Mouse (Mus musculus) erythroblast, adult 5-6 weeks (primary cell): ENCODE results near the gene Zfp947. TPM values are rescaled to one million over a fixed set of nuclear protein-coding genes. Genes with fewer than 3 reads are reported as not detected.
"Not testable (repeated sequence)": the region's sequence is repeated elsewhere in the genome, so short reads cannot be mapped to it uniquely, and the experiment has no call there.

Source experiments
- ATAC-seq: replicated peaks from 2 replicates; pipeline ENCODE4 v1.8.0; 2016; ENCODE audit warnings: moderate number of reproducible peaks, mild to moderate bottlenecking, moderate TSS enrichment, inconsistent platforms; ENCODE audit not compliant: poor library complexity, low FRiP score, severe bottlenecking
- total RNA-seq, 2 experiments: library from RNA; stranded (forward) in 1 of 2; stranded (reverse) in 1 of 2; fragments of 150-400 nt in 1 of 2; fragments of 200-764, 138-1000 nt in 1 of 2; gene quantifications; 2 replicates each; pipeline versions ENCODE4 v1.2.3 to v1.2.4; 2015 to 2017; ENCODE audit warnings: low replicate concordance in 2 of 2

Zfp947 gene
- total RNA-seq (2015; ENCODE audit: low replicate concordance) (1.3 TPM in 1 of 2 replicates, not detected in the other), total RNA-seq (2017; ENCODE audit: low replicate concordance) (0.70 and 1.2 TPM in 2 replicates)

- not testable (repeated sequence) for ATAC-seq
These were observed at the start of gene Zfp947 for GRCm38 (mm10) chr17:22165722-22166294. TSS of gene Zfp947 (minus strand) at chr17:22166190.

- ATAC-seq: not testable (repeated sequence)
These were observed 686 bp downstream of the Zfp947 start for GRCm38 (mm10) chr17:22165304-22165703.

- ATAC-seq: not testable (repeated sequence)
These were observed 12.0 kb downstream of the Zfp947 start for GRCm38 (mm10) chr17:22153951-22154350.

- no peak for ATAC-seq
These were observed 47.2 kb downstream of the Zfp947 start for GRCm38 (mm10) chr17:22118770-22119169.

Other genes with a start within 250 kb of the Zfp947 start
- 8.8 and 10.4 TPM in 2 replicates for gene Zfp942, start 203.7 kb downstream of the Zfp947 start, total RNA-seq (2015; ENCODE audit: low replicate concordance)
- 10.2 and 14.6 TPM in 2 replicates for gene Zfp942, start 203.7 kb downstream of the Zfp947 start, total RNA-seq (2017; ENCODE audit: low replicate concordance)
- 11.3 and 12.1 TPM in 2 replicates for gene Zfp943, start 203.6 kb downstream of the Zfp947 start, total RNA-seq (2015; ENCODE audit: low replicate concordance)
- 12.4 and 14.0 TPM in 2 replicates for gene Zfp943, start 203.6 kb downstream of the Zfp947 start, total RNA-seq (2017; ENCODE audit: low replicate concordance)
- 2.1 and 2.3 TPM in 2 replicates for gene Zfp994, start 59.4 kb upstream of the Zfp947 start, total RNA-seq (2015; ENCODE audit: low replicate concordance)
- 0.68 and 1.7 TPM in 2 replicates for gene Zfp994, start 59.4 kb upstream of the Zfp947 start, total RNA-seq (2017; ENCODE audit: low replicate concordance)
- gene CT030661.1, start 148.6 kb upstream of the Zfp947 start, total RNA-seq (2015; ENCODE audit: low replicate concordance): 2.3 and 8.8 TPM in 2 replicates
- gene CT030661.1, start 148.6 kb upstream of the Zfp947 start, total RNA-seq (2017; ENCODE audit: low replicate concordance): 5.2 and 7.9 TPM in 2 replicates
- gene Zfp944, start 195.2 kb upstream of the Zfp947 start, total RNA-seq (2015; ENCODE audit: low replicate concordance): 8.8 and 18.4 TPM in 2 replicates
- 3.6 and 9.9 TPM in 2 replicates for gene Zfp944, start 195.2 kb upstream of the Zfp947 start, total RNA-seq (2017; ENCODE audit: low replicate concordance)
- 7.1 and 12.1 TPM in 2 replicates for gene Zfp758, start 195.3 kb upstream of the Zfp947 start, total RNA-seq (2015; ENCODE audit: low replicate concordance)
- 11.6 and 12.8 TPM in 2 replicates for gene Zfp758, start 195.3 kb upstream of the Zfp947 start, total RNA-seq (2017; ENCODE audit: low replicate concordance)